Mouse (Mus musculus) stomach, postnatal 0 days (tissue): Measurements from ENCODE around the gene Lpp.

Source experiments
- CTCF ChIP-seq: IDR thresholded peaks from 2 replicates; pipeline ENCODE4 v1.5.1; 2016; ENCODE audit warnings: antibody characterized with exemption, low read depth, mild to moderate bottlenecking, moderate library complexity
- EP300 ChIP-seq: optimal IDR thresholded peaks from 2 replicates; pipeline ENCODE3; 2016; ENCODE audit warnings: antibody characterized with exemption

GRCm38 (mm10) chr16:24367506-24367905 lies 25.8 kb upstream of the Lpp start:
- TF ChIP-seq EP300 (no peak), CTCF (no peak)
